Mouse (Mus musculus) heart, postnatal 0 days (tissue): ENCODE measurements at regions not wholly inside any gene's neighbourhood (a gene's known extent, or its start where the extent isn't known, plus 50 kb on each side); places are given as distances from the start of the nearest gene placed in this dataset.

Experiments used
- CTCF ChIP-seq: IDR thresholded peaks from 2 replicates; pipeline ENCODE4 v1.5.1; 2016; ENCODE audit warnings: antibody characterized with exemption, control low read depth, low read depth
- EP300 ChIP-seq: IDR thresholded peaks from 2 replicates; pipeline ENCODE4 v1.6.1; 2016; ENCODE audit warnings: antibody characterized with exemption, low read depth

GRCm38 (mm10) chr15:42328535-42328934 lies 2194.4 kb downstream of the 9330182O14Rik start:
- TF ChIP-seq CTCF (no peak), EP300 (no peak)
